Mouse (Mus musculus) thymus, adult 2 months (tissue): ENCODE results near the gene Rsph6a.
A peak's percentile ranks its signal among the peaks of the same experiment; 100 is the strongest.

Experiments used
- CTCF ChIP-seq: fragments of 200-500 bp; IDR thresholded peaks from 2 replicates; pipeline ENCODE4 v1.5.1; 2012; ENCODE audit warnings: mild to moderate bottlenecking, control low read depth, low read length, moderate library complexity, borderline replicate concordance; ENCODE audit not compliant: control insufficient read depth, poor library complexity, insufficient read depth; ENCODE audit errors: extremely low read depth
- POLR2A ChIP-seq: fragments of 200-500 bp; IDR thresholded peaks from 2 replicates; pipeline ENCODE4 v1.6.1; 2012; ENCODE audit warnings: mild to moderate bottlenecking, low read length, control low read depth, moderate library complexity; ENCODE audit not compliant: control insufficient read depth, poor library complexity, insufficient read depth; ENCODE audit errors: extremely low read depth

DNA sequence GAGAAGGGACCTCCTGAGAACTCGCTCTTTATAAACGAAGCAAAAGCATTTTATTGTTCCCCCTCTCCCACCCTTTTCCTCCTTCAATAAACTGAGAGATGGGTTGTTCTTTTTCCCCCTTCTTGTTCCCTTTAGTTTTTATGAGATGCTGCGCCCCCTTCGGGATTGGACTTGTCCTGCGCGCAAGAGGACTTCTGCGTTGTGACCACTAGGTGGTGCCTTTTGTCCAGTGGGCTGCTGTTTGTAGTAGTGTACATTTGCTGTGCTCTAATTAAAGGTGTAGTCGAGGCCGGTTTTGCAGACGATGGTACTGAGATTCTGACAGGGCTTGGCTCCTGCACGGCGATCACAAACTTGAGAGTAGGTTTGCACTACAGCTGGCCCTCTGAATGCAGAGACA is 48.0 kb upstream of the Rsph6a start:
- TF ChIP-seq POLR2A (no peak), CTCF (peak; percentile 84; the same call in 1 of the 2 replicates)
